Comparison of ENCODE assay signal across 1 mouse cellular context in genomic region chr8:105699488-105700215, GRCm38 (mm10).
TF ChIP-seq lines count a peak whose summit lies in the region.

No protein-coding gene starts in this region.

TF ChIP-seq in myocyte, 11 proteins besides CTCF, POLR2A, EP300 and RAD21 (continued from another document):
- TF ChIP-seq MYOD1 (IDR thresholded peaks at IDR 0.05; ENCODE audit: control insufficient read depth in 1 of 3, insufficient read length in 2 of 3, low read depth in 2 of 3) (no peak), CEBPB (IDR thresholded peaks at IDR 0.05; ENCODE audit: insufficient read depth, poor library complexity, severe bottlenecking) (no peak), USF1 (IDR thresholded peaks at IDR 0.05; ENCODE audit: low read depth) (no peak), SRF (IDR thresholded peaks at IDR 0.05; ENCODE audit: control insufficient read depth, insufficient read length, low read depth) (no peak), POLR2AphosphoS2 (IDR thresholded peaks at IDR 0.05; ENCODE audit: insufficient read length, low read depth) (no peak), E2F4 (IDR thresholded peaks at IDR 0.05; ENCODE audit: insufficient read depth) (no peak), TCF12 (IDR thresholded peaks at IDR 0.05; ENCODE audit: insufficient read depth, poor library complexity, severe bottlenecking) (no peak), REST (IDR thresholded peaks at IDR 0.05; ENCODE audit: insufficient read depth, insufficient read length) (no peak)
